Mouse (Mus musculus): Measurements from ENCODE around the gene Rnf40.

Gene Rnf40

GRCm38 (mm10) chr7:127588011-127588871 is at the start of gene Rnf40, which contains the start of gene Ccdc189:
TSS of gene Rnf40 (plus strand) at chr7:127588767.
TSS of gene Ccdc189 (minus strand) at chr7:127588595.
- DNase-seq (ENCODE audit: low read depth, low spot score) = peak; percentile 99

- DNase-seq (ENCODE audit: low read depth, low spot score) = no peak
These were observed 46.9 kb upstream of the Rnf40 start for GRCm38 (mm10) chr7:127541671-127542070.

DNA sequence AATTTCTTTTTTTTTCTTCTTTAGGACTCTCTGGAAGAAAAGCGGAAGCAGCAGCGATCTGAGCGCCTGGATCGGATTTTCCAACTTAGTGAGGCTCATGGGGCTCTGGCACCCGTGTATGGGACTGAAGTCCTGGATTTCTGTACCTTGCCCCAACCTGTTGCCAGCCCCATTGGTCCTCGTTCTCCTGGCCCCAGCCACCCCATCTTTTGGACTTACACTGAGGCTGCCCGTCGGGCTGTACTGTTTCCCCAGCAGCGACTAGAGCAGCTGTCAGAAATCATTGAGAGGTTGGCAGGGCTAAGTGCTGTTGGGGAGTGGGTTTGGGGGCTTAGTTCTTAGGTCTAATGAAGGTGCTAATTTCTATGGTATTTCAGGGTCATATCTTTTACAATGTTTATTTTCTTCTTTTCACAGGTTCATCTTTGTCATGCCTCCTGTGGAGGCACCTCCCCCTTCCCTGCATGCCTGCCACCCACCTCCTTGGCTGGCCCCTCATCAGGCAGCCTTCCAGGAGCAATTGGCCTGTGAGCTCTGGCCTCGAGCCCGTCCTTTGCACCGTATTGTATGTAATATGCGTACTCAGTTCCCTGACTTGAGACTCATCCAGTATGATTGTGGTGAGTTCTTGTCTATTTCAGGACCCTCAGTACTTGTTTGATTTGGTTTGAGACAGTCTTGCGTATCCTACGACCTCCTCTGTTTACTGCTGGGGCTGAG is 39.3 kb upstream of the Rnf40 start:
- DNase-seq (ENCODE audit: low read depth, low spot score) = no peak

DNA sequence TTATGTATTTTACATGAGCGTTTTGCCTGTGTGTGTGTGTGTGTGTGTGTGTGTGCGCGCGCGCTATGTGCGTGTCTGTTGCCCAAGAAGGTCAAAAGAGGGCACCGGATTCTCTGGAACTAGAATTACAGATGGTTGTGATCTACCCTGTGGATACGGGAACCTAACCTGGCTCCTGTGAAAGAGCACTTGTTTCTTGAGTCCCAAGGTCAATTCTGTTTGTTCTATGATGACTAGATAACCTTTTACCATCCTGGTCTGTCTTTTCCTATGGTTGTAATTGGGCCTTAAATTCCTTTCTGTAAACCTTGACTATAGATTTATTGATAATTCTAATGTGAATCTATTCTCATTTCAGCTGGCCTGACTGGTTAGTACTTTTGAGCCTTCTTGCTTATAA is 37.0 kb upstream of the Rnf40 start:
- DNase-seq (ENCODE audit: low read depth, low spot score) = no peak

DNA sequence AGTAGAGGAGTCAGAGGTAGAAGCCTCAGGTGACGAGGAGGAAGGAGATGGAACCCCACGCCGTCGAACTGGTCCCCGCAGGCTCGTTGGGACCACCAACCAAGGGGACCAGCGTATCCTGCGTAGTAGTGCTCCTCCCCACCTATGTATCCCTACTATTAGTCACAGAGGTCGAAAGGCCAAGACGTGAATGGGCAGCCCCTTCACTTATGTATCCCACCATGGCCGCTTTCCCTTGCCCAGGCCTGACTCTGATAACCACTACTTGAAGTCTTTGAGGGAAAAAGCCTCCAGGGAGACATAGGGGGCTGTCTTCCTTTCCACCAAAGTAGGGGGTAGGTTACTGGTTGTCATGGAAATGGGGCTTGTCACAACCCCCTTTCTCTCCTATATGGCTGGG is 28.0 kb upstream of the Rnf40 start:
- no peak for DNase-seq (ENCODE audit: low read depth, low spot score)

- no peak for DNase-seq (ENCODE audit: low read depth, low spot score)
These were observed 27.2 kb upstream of the Rnf40 start, which contains the start of gene Tmem265 for GRCm38 (mm10) chr7:127561340-127561858. TSS of gene Tmem265 (plus strand) at chr7:127561390.

DNA sequence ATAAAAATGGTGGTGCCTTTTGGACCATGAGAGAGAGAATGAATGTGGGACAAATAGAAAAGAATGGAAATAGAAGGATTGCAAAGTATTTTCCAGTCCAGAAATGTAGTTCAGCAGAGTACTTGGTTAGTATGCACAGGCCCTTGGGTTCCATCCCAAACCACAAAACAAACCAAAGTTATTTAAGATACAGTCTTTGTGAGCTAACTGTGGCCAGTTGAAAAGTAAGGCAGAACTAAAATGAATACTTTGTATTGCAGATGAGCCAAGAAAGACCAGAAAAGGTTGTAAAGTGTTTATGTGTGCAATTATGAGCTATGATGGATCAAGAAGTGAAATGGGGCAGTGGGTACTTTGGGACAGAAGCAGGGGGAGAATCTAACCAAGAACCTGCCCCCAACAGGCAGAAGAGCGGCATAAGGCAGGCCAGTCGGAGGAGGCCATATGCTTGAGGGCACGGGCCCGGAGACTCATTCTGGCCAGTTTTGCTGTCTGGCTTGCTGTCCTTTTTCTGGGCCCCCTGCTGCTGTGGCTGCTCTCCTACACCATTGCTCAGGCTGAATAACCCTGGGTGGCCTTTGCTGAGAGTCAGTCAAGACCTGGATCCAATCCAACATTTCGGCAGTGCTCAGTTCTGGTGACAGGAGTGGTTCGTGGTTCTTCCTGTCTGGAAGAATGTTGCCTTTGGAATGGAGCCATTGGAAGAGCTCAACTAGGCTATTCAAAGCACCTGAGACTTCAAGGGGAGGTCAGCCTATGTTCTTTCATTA is 24.0 kb upstream of the Rnf40 start:
- DNase-seq (ENCODE audit: low read depth, low spot score) = no peak

GRCm38 (mm10) chr7:127572895-127573471 is 15.6 kb upstream of the Rnf40 start, which contains the start of gene Phkg2:
TSS of gene Phkg2 (plus strand) at chr7:127573340.
- DNase-seq (ENCODE audit: low read depth, low spot score) = peak; percentile 96

- DNase-seq (ENCODE audit: low read depth, low spot score) = peak; percentile 51
These were observed 15.0 kb upstream of the Rnf40 start for GRCm38 (mm10) chr7:127573503-127574008.

DNA sequence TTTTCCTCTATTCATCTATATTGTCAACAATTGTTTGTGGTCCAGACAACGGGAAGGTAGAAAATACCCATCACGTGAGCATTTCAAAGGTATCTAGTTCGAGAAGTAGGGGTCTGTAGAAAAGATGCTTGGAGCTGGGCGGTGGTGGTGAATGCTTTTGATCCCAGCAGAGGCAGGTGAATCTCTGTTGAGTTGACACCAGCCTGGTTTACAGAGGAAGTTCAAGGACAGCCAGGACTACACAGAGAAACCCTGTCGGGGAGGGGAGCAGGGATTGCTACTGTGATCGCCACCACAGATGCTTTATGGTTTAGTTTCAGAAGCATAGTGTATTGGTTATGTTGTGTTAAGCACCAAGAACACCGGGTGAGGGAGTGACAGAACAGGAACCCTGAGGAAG is 14.5 kb upstream of the Rnf40 start:
- peak; percentile 18 for DNase-seq (ENCODE audit: low read depth, low spot score)

GRCm38 (mm10) chr7:127583260-127583659 is 5.3 kb upstream of the Rnf40 start:
- no peak for DNase-seq (ENCODE audit: low read depth, low spot score)

DNA sequence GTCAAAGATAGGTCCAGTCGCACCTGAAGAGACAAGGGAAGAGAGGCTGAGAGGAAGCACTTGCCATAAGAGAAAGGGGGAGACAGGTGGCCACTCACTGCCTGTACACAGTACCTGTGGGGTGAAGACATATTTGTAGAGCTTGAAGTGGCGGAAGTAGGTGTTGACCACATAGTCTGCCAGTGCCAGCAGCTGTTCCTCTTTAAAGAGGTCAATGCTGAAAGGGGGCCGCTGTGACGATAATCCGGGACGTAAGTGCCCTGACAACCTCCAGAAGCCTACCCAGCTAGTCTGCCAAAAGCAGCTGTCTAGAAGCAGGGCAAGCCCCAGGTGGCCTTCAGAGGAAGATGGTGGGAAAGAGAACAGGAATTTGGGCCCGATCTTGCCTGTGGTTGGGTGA is 3.5 kb upstream of the Rnf40 start:
- no peak for DNase-seq (ENCODE audit: low read depth, low spot score)

DNA sequence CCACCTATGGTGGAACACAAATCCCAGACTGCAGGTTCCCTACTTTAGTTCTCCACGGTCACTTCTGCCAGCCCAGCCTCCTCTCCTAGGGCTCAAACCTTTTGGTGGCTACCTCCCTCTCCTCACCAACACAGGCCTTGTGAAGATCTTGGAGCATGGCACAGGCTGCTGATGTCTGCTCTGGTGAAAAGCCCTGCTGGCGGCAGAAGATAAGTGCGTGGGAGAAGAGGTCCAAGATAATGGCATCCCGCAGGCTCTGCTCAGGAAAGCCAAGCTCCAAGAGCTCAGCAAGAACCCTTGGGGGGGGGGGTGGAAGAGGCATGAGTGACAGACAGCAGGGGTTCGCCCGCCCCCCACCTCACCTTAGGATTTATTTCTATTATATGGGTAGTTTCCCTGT is 2.4 kb upstream of the Rnf40 start:
- DNase-seq (ENCODE audit: low read depth, low spot score) = no peak

GRCm38 (mm10) chr7:127587196-127587595 is 1.4 kb upstream of the Rnf40 start:
- no peak for DNase-seq (ENCODE audit: low read depth, low spot score)

DNA sequence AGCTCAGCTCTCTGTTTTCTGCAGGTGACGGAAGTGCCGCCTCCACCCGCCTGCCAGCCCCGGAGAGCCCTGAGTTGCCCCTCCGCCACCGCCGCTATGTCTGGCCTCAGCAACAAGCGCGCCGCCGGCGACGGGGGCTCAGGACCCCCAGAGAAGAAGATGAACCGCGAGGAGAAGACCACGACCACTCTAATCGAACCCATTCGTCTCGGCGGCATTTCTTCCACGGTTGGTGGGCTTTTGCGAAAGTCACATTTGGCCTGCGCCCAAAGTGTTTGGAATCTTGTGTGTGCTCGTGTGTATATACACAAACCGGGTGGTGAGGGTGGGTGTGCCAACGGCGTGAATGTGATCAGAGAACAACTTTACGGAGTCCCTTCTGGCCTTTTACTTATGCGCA is 334 bp downstream of the Rnf40 start:
- no peak for DNase-seq (ENCODE audit: low read depth, low spot score)

GRCm38 (mm10) chr7:127589637-127590036 is 1.1 kb downstream of the Rnf40 start:
- no peak for DNase-seq (ENCODE audit: low read depth, low spot score)

DNA sequence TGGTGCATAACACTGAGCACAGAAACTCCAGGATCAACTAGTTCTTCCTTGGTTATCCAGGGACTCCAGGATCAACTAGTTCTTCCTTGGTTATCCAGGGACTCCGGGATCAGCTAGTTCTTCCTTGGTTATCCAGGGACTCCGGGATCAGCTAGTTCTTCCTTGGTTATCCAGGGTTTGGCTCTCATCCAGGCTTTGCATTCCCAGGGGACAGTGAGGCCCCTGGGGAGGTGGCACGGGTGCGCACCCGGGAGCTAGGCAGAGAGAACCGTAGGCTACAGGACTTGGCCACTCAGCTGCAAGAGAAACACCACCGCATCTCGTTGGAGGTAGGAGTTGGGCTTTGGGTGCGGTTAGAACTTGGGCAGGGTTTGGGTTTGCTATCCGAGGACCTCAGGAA is 2.5 kb downstream of the Rnf40 start:
- DNase-seq (ENCODE audit: low read depth, low spot score) = no peak

GRCm38 (mm10) chr7:127592575-127592974 is 4.0 kb downstream of the Rnf40 start:
- DNase-seq (ENCODE audit: low read depth, low spot score) = no peak

DNA sequence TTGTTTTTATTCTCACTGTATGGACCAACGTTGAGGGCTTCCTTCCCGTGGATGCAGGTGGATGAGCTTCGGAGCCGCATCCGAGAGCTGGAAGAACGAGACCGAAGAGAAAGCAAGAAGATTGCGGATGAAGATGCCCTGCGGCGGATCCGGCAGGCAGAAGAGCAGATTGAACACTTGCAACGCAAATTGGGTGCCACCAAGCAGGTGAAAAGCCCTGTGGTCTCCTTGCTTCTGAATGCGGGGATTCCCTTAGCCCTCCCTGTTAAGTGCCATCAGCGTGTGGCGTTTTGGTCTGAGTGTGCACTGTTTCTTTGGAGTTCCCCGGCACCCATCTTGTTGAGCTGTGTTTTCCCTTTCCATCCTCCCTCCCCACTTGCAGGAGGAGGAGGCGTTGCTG is 8.2 kb downstream of the Rnf40 start:
- DNase-seq (ENCODE audit: low read depth, low spot score) = no peak

- DNase-seq (ENCODE audit: low read depth, low spot score) = no peak
These were observed 12.0 kb downstream of the Rnf40 start for GRCm38 (mm10) chr7:127600612-127601011.

GRCm38 (mm10) chr7:127601735-127602134 is 13.2 kb downstream of the Rnf40 start:
- no peak for DNase-seq (ENCODE audit: low read depth, low spot score)

Measured in A20 (cell line).